Mouse (Mus musculus) lung, postnatal 36 days (tissue): Measurements from ENCODE around the gene Apbb2.
"Not testable (repeated sequence)": the region's sequence is repeated elsewhere in the genome, so short reads cannot be mapped to it uniquely, and the experiment has no call there.

ENCODE experiments used
- DNase-seq: peaks from one replicate; pipeline ENCODE4 v3.0.0; 2022; ENCODE audit warnings: mixed read lengths

Gene Apbb2

DNA sequence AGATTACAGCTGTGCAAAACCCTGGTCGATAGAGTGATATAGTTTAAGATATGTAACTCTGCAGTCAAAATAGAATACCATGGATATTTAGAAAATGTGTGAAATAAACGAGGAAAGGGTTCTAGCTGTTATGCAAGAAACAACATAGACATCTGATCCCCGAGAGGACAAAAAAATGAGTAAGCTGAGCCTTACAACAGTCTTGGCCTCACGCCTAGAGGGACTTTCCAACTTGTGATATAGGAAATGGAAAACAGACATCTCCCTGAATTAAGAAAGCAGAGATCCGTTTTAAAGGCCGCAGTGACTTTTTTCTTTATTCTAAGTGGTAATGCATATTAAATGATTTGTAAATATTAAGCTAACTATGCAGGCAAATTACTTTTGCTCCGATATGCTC lies 349.0 kb downstream of the Apbb2 start:
- peak; percentile 24 for DNase-seq

DNA sequence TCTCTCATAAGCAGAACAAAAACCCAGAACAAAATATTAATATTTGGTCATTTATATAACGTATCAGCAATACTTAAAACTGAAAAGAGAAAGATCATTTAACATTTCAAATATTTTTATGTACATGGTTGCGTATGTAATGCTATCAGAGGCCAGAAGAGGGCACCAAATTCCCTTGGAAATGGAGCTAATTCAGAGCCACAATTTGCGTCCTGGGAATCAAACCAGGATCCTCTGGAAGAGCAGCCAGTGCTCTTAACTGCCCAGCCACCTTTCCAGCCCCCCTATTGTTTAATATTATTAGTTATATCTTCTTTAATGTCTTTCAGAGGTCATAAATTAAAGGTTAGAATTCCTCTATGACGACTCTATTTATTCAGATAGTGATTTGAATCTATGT lies 355.2 kb downstream of the Apbb2 start:
- DNase-seq, result peak; percentile 61

GRCm38 (mm10) chr5:66262475-66262874 lies 356.1 kb downstream of the Apbb2 start:
- DNase-seq, result no peak

DNA sequence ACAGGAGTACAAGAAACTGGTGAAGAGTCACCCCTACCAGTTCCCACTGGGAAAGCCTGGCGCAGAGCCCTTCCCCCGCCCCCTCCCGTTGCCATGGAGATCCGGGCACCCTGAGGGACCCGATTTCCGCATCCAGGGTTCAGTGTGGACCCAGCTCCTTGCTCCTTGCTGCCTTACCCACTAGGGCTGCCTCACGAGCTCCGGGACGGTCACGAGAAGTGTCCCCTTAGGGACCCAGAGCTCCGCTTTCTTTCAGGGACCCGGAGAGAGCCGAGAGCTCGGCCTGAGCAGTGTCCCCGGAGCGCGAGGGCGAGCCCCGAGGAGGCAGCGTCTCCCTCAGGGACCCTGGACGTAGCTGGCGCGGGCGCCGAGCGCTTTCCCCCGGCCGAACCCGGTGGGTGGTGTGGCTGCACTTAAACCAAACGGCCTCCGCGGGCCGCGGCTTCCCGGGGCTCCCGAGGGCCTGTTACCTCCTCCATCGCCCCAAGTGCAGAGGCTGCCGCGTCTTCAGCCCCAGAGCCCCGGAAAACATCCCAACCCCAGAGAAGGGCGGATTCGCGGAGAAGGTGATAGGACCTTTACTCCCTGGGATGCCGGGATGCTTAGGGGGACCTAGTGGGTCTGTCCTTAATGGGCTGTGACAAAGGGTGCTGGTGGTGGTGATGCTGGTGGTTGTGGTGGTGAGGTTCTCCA lies 358.7 kb downstream of the Apbb2 start, which contains the start of gene Nsun7:
Gene Nsun7, plus strand, starts transcription at position 142 of the 693 bp plus-strand sequence.
- DNase-seq, result peak; percentile 95

DNA sequence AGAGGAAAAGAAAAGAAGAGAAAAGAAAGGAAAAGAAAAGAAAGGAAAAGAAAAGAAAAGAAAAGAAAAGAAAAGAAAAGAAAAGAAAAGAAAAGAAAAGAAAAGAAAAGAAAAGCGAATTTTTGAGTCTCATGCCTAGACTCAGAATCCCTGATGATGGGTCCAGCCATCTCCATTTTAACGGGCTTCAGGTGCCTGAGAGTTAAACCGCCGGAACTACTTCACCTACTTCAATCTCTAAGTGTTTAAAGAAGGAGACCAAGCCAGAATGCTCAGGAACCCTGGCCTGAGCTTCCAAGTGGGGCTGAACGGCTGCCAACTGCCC lies 359.2 kb downstream of the Apbb2 start:
- not testable (repeated sequence) for DNase-seq

DNA sequence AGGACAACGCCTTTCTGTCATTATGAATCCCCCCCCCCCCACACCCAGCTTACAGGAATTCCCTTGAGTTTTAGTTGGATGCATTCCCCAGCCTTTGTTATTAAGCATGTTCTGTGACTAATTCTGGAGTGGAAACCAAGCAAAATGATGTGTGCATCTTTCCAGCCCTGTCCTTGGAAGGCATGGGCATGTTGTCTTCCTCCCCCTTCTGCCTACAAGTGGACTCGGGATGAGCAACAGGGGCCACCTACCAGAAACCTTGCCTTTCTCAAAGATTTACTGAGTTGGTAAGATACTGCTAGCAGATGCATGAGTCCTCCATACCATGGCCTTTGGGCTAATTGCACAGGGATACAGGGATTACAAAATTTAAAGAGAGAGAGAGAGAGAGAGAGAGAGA lies 359.6 kb downstream of the Apbb2 start:
- DNase-seq, result no peak

DNA sequence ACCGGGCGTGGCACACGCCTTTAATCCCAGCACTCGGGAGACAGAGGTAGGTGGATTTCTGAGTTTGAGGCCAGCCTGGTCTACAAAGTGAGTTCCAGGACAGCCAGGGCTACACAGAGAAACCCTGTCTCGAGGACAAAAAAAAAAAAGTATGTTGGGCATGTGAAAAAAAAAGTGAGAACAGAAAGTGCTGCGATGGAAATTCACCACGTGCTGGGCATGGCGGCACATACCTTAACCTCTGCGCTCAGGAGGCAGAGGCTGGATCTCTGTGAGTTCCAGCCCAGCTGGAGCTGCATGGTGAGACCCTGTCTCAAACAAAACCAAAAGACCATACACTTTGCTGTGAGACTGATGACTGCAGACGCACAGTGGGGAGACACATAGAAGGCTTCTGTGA lies 363.5 kb downstream of the Apbb2 start:
- no peak for DNase-seq

DNA sequence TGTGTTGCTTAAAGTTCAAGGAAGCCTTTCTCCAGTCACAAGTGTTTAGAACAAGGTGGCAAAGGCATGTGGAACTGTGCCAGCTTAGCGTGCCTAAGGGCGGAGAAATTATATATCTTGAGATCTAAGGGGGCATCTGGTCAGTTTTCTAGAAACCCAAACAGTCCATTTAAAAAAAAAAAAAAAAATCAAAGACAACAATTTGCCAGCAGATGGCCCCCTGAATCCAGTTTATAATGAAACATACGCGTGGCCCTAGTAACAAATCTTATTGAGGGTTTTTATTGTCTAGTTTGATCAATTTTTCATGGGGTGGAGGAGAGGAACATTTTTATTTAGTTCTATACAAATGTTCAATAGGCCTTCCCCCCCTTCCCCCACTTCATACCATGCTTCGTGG lies 365.4 kb downstream of the Apbb2 start:
- DNase-seq, result no peak
